Mouse (Mus musculus) monocyte, adult 5-6 weeks (primary cell): ENCODE results near the gene Oxct1. TPM values are rescaled to one million over a fixed set of nuclear protein-coding genes. Genes with fewer than 3 reads are reported as not detected.
A peak's percentile ranks its signal among the peaks of the same experiment; 100 is the strongest.

Experiments used
- ATAC-seq: fragments of 153-309, 156-312 bp; replicated peaks from 2 replicates; pipeline ENCODE4 v1.8.0; 2017; ENCODE audit warnings: mild to moderate bottlenecking; ENCODE audit not compliant: low TSS enrichment, insufficient number of reproducible peaks, severe bottlenecking, poor library complexity, low FRiP score
- total RNA-seq: library from RNA; stranded (forward); fragments of 200-1000, 200-491, 200-594 nt; gene quantifications from 3 replicates; pipeline ENCODE4 v1.2.3, GENCODE M21; 2017

The Oxct1 gene
- 56.3 to 89.6 TPM (median 68.8 TPM) in 3 replicates for total RNA-seq

DNA sequence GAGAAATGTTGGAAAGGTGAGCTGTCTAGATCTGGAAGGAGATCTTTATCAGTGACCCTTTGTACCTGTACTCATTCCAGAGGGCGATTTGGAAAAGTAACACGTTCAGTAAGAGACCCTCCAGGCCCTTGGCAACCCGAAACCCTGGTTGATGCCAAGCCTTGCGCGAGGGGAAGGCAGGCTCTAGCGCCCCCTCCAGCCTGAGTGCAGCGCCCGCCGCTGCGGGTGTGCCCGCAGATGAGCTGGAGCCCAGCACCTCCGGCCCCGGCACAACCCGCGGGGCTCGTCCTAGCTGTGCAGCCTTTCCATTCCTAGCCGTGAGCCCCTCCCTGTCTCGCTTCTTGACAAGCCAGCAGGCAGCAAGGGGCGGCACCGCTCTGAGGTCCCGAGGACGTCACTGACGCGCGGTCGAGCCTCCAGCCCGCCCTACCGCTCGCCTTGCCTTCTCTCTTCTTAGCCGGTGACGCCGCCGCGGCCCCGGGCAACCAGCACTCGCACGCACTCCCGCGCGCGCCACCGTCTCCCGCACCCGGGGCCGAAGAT, at the start of gene Oxct1:
Gene Oxct1, plus strand, starts transcription at position 153 of the 543 bp plus-strand sequence.
- ATAC-seq, result peak; percentile 89

DNA sequence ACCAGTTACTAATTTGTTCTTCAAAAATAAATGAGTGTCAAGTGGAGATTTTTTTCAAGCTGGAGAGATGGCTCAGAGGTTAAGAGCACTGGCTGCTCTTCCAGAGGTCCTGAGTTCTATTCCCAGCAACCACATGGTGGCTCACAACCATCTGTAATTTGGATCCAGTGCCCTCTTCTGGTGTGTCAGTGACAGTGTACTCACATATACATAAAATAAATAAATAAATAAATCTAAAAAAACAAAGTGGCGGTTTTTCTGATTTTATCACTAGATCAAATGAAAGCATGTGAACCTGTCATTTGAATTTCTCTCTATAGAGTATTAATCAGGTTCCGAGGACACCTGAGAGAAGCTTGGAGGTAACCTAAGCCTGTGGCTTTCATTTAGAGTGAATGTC, 47.9 kb upstream of the Oxct1 start:
- no peak for ATAC-seq

DNA sequence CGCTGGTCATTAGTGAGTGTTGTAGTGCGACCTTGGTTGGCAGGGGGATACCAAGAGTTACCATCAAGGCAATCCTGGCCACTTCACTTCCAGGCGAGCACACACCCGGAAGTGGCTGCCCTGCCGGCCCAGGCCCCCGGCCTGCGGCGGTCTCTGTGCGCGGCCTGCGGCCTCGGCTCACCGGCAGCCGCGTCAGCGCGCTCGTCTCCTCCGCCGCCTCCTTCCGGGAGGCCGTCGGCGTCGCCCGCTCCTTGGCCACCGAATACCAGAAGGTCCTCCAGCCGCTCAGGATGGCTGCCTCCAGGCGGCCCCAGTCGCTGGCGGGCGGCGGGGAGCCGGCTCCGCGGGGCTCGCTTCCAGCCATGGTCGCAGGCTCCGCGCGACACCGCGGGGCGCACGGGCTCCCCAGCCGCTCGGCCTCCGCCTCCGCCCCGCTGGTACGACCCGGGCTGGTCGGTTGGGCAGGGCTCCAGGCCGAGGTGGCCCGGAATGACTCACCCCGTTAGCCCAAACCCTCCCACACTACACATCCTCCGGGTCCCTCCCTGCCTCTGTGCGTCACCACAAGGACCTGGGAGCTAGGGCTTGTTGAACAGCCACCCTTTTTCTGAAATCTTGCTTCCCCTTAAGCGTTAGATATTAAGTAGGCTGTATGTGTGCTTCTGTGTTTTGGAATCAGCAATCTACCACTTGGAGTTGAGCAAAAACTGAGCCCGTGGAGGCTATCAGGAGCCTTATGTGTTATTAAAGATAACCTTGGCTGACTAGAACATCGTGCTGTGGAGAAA, 46.9 kb upstream of the Oxct1 start, which contains the start of gene Fbxo4:
Gene Fbxo4, minus strand, starts transcription at position 513 of the 788 bp plus-strand sequence.
- peak; percentile 99 for ATAC-seq

DNA sequence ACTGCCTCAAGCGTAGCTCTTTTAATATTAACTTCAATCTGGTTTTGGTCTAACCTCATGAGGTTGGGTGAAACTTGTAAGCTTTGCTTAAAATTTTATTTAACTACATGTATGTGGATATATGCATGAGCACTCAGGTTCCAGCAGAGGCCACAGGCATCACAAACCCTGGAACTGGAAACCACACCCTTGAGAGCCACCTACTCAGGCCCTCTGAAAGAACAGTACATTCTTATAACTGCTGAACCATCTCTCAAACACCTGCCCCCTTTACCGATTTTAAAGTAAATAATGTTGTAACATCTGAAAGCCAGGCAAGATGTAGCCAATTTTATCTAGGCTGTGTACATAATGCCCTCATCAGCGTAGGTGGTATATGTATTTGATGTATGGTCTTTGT, 46.3 kb upstream of the Oxct1 start:
- ATAC-seq, result no peak

DNA sequence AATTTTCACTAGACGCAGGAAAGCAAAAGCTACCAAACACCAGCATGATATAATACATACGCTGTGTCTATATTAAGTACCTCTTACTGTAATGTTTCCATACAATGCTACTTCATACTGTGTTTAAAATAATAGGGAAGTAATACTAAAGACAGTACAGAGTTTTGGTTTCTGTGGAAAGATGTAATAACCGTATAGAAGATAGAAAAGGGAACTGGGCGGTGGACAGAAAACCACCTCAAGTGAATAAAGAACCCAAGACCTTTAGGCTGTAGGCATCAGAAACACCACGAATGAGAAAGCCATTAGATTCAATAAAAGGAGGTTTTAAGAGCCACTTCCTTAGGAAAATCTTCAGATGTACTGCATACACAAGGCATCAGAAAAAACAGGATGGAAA, 43.5 kb upstream of the Oxct1 start:
- peak; percentile 51 for ATAC-seq

DNA sequence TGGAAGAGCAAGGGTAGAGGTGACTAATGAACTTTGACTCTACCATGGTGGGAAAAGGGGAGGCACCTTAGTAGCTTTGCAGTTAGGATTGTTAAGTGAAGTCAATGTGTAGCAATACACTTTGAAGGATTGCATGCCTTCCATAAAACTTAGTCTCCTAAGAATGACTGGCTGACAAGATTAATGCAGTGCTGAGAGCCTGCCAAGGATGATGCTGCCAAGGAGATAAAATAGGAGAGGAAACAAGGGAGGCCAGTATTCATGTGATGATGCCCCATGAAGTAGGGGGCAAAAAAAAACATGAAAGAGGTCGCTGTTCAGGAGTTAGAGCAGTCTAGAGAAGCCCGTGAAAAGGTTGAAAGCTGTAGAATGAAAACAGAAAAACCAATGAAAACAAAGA, 41.3 kb upstream of the Oxct1 start:
- no peak for ATAC-seq

DNA sequence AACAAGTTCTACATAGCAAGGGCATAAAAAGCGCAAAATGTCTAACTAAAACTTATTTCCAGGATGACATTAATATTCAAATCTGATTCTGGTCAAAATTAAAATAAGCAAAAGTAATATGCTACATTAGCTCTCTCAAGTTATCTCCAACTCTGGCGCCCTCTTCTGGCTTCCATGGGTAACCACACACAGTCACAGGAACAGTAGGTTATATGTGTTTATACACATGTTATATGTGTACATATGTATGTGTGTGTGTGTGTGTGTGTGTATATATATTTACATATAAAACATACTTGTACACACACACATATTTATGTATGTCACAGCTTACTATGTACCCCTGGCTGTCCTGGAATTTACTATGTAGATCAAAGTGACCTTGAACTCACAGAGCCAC, 38.2 kb upstream of the Oxct1 start:
- peak; percentile 73 for ATAC-seq

DNA sequence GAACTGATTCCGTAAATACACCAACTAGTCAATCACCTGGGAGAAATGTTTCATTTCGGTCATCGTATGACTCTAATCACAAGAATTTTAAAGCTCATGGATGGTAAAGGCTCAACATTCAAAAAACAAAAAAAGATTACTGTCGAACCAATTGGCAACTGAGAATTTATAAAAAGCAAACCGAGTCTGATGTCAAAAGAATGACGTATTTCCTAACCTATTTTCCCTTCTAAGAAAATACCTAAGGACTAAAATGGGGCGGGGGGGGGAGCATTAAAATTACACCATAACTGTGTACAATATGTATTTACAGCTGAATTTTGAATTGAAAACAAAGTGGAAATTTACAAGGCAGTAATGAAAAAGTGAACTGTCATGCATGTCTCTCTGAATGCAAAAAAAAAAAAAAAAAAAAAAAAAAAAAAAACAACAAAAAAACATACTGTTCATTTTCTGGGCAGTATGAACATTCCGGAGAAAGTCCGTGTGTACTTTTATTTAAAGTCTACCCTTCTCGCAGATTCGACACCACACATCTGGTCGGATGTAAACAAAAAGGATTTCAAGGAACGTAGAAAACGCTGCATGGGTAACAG, 31.2 kb upstream of the Oxct1 start:
- no peak for ATAC-seq

DNA sequence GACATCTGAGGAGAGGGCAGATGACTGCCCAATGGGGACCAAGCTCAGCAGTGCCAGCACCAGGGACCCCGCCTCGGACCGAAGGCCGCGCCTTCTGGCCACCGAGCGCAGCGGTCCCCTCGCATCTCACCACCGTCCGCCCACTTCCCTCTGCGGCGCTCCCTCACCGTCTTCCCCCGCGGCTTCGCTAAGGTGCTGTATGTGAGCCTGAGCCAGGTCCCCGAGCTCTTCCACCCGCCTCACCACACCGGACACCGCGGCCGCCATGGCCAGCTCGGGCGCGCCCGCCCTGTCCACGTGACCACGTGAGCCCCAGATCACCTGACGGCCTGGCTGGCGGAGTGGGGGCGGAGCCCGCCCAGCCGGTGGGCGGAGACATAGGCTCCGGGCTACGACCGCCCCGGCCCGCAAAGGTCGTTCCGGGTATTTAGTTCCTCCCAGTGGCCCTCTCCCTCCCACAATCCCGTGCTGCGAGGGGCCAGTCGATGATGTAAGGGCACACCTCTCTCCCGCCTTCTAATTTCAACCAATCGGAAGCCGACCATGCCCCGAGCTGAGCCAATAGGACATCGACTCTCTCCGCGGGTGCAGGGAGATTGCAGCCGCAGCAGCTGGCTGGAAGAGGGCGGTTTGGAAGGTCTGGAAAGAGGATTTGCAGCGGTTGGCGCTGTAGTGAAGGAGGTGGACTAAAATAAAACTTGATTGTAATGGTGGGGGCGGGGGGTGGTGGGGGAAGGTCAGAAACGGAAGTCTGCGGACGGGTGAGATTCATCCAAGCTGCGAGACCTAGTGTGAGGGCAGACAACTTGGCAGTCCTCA, 30.5 kb upstream of the Oxct1 start, which contains the start of gene AW549877:
Gene AW549877, minus strand, starts transcription at position 297 of the 819 bp plus-strand sequence.
- peak; percentile 97 for ATAC-seq

DNA sequence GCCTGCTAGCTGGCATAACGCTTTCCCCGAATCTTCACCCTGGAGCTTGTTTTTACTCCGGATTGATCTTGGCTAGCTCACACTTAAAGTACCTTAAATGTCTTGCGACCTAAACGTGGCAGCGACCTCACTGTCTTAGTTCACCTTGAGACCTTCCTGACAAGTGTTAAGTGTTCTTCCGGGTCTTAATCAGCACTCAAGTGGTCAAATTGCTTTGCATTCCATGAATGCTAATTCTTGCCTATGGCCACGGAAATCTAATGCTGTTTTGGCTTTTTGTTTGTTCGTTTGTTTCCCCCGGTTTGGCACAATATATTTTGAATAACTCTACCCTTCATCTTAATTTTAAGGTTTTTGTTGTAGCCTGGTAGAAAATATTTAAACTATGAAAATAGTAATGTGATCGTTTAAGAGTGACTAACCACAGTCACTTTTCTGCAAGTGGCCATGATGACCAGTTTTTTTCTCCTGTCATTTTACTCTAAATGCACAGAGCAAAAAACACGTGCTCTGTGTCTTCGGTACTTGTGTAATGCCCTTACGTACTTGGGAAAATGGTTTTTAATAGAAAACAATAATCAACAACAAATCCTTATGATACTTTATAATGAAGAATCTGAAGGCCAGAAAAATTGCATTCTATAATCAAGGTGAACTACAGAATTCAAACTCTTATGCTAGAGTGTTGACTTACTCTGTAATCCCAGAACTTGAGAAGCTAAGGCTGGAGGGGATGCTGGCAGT, 29.7 kb upstream of the Oxct1 start:
- ATAC-seq, result no peak

DNA sequence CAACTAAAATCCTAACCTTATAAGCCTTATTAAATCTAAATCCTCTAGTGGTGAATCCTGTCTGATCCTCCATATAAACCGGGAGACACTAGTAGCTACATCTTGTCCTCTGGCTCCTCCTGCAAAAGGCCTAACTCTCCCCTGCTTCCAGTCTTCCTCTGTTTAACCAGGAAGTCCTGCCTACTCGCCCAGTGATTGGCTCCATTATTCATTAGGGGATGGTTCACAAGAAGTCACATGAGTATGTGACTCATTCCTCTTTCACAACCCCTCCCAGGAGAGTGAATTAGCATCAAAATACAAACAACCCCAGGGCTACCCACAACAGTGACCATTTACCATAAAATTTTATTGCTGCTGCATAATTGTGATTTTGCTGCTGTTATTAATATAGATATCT, 27.0 kb upstream of the Oxct1 start:
- ATAC-seq, result no peak

DNA sequence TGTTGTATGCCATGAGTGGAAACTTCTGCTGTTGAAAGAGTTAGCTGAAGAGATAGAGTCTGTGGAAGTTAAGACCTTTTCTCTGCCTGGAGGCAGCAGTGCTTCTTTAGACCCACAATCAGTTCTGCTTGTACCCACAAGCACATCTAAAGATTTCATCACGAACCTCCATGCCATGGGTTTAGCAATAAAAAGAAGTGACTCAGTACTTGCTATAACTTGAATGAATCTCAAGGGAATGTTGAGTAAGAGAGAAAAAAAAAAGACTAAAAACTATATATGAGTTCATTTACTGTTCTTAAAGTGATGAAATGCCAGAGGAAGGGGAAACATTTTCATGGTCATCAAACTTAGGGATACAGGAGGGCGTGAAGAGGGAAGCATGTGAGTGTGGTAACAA, 25.6 kb upstream of the Oxct1 start:
- ATAC-seq, result no peak

DNA sequence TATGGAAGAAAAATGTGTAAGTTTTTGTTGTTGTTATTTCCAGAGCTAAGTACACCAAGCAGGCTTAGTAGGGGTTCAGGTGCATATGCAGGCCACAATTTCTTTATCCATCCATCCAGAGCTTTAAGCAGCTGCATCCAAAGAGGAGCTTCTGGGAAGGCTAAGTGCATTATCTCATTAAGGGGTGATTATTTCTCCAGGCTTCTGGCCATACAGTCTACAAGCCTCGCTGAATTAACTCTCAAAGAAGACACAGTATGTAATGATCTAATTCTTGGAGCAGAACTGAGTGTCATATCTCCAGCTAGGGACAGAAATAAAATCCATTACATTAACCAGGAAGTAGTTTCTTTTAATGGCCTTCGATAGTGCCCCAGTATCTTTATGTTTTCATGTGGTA, 12.3 kb upstream of the Oxct1 start:
- no peak for ATAC-seq

DNA sequence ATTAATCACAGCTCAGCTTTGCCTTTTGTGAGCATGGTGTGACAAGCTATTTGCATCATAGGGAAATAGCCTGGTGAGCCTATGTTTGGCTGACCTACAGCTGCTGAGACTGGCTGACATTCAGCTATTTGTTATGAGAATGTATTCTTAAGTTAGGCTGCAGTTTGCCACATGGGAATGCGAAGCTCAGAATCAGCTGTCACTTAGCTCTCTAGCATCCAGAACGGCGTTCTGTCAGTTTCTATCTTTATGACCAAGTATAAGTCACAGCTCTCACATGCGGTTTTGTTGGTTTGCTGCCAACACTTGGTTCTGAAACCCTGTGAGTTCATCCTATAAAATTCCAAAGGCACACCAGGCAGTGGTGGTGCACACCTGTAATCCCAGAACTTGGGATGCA, 5.5 kb upstream of the Oxct1 start:
- ATAC-seq, result no peak

DNA sequence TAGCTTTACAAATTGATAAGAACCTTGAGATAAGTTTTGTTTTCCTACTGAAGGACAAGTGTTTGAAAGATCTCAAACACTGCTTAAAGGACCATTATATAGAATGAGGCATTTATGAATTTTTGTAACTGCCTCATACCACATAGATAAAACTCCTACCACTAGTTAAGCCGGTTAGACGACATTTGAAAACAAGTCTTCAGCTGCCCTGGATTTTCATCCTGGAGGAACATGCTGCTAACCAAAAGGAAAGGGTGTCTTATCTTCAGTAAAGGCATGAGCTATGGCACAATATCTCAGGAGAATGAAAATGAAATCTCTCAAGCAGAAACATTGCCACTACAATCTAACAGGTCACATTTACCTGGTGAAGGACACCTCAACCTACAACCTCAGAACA, 2.4 kb upstream of the Oxct1 start:
- ATAC-seq, result no peak

DNA sequence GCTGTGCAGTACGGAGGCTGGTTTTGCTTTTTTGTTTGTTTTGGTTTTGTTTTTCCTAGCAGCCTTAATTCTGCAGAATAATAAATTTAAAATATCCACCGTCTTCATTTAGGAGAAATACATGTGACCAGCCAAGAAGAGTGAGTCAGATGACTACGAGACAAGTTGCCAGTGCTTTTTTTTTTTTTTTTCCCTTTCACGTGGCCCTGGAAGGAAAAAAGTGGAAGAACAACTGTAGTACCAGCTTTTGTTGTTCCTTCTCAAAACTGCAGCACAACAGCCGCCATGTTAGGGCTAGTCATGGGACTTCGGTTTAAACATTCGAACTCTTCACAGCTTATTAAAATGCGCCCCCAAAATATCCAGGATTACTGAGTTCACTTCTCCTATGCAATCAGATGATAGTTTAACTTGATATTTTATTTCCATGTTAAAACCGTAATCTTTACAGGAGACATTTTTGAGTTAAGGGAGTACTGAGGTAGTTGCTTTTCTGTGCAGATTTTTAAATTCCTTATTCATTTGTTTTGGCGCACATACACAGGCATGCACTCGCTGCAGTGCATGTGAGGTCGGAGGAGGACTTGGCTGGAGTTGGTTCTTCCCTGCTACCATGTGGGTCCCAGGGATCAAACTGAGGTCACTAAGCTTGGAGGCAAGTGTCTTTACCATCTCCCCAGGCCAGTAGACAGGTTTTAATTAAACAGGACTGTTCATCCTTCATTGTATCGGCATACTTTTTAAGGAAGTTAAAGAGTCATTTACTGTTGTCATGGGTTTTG, 1.3 kb upstream of the Oxct1 start:
- ATAC-seq, result no peak

DNA sequence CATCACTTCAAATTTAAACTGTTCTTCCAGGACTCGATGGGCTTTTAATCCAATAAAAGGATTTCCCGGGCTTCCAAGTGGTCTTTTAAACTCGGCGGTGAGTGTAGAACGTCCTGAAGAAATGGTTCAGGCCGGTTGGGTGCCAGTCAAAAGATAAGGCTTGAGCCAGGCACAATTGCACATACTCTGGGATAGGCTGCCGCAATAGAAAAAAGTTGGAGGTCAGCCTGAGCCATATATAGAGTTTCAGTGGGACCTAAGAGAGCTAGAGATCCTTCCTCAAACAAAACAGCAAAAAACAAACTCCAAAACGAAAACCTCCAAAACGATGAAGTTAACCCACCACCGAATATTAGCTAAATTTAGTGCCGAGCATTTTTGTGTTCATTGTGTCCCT, 677 bp upstream of the Oxct1 start:
- ATAC-seq, result no peak
